Mouse (Mus musculus) frontal cortex, postnatal 25 days (tissue): Measurements from ENCODE around the gene Cdv3.

Experiments used
- DNase-seq, 2 experiments: peaks; one replicate each; pipeline ENCODE4 v3.0.0; 2022; ENCODE audit warnings: low spot score in 2 of 2

Cdv3 gene

GRCm38 (mm10) chr9:103365290-103366247 lies at the start of gene Cdv3:
Cdv3 (minus strand) TSS chr9:103365840.
- peak; percentile 96 to 98 for DNase-seq

GRCm38 (mm10) chr9:103413457-103413856 lies 47.8 kb upstream of the Cdv3 start:
- DNase-seq: no peak

GRCm38 (mm10) chr9:103409119-103409518 lies 43.5 kb upstream of the Cdv3 start:
- no peak for DNase-seq

GRCm38 (mm10) chr9:103408136-103408777 lies 42.6 kb upstream of the Cdv3 start:
- no peak for DNase-seq

- no peak for DNase-seq
These were observed 37.8 kb upstream of the Cdv3 start for GRCm38 (mm10) chr9:103403331-103403973.

- DNase-seq: no peak
These were observed 33.0 kb upstream of the Cdv3 start for GRCm38 (mm10) chr9:103398509-103399157.

- no peak for DNase-seq
These were observed 27.6 kb upstream of the Cdv3 start for GRCm38 (mm10) chr9:103393256-103393655.

GRCm38 (mm10) chr9:103391796-103392372 lies 26.2 kb upstream of the Cdv3 start:
- no peak for DNase-seq

- DNase-seq: no peak
These were observed 23.6 kb upstream of the Cdv3 start for GRCm38 (mm10) chr9:103389261-103389660.

- DNase-seq: no peak
These were observed 21.5 kb upstream of the Cdv3 start for GRCm38 (mm10) chr9:103387011-103387653.

- no peak for DNase-seq
These were observed 20.9 kb upstream of the Cdv3 start for GRCm38 (mm10) chr9:103386573-103386972.

- DNase-seq: no peak
These were observed 20.0 kb upstream of the Cdv3 start for GRCm38 (mm10) chr9:103385600-103385999.

GRCm38 (mm10) chr9:103384141-103384796 lies 18.6 kb upstream of the Cdv3 start:
- no peak for DNase-seq

- no peak for DNase-seq
These were observed 17.9 kb upstream of the Cdv3 start for GRCm38 (mm10) chr9:103383576-103383975.

- no peak for DNase-seq
These were observed 17.3 kb upstream of the Cdv3 start for GRCm38 (mm10) chr9:103382989-103383388.

- no peak for DNase-seq
These were observed 14.9 kb upstream of the Cdv3 start for GRCm38 (mm10) chr9:103380566-103380965.

- no peak for DNase-seq
These were observed 13.6 kb upstream of the Cdv3 start for GRCm38 (mm10) chr9:103379199-103379598.

GRCm38 (mm10) chr9:103378686-103379085 lies 13.0 kb upstream of the Cdv3 start:
- DNase-seq: no peak

GRCm38 (mm10) chr9:103376346-103377320 lies 11.0 kb upstream of the Cdv3 start:
- no peak for DNase-seq
